Mouse (Mus musculus): ENCODE data around the gene Pafah1b3.

Pafah1b3 gene

GRCm38 (mm10) chr7:25251071-25251791 is 46.6 kb downstream of the Pafah1b3 start:
- in situ Hi-C loops (cut with MboI; ENCODE audit: low pct_unique_long_range_greater_than_20kb in 1 of 2, low sequenced_read_pairs in 2 of 2, unreplicated experiment in 1 of 2): no loop called here

- in situ Hi-C loops (cut with MboI; ENCODE audit: low pct_unique_long_range_greater_than_20kb in 1 of 2, low sequenced_read_pairs in 2 of 2, unreplicated experiment in 1 of 2): no loop called here
Measured at GRCm38 (mm10) chr7:25250141-25250972, 47.4 kb downstream of the Pafah1b3 start, which contains the start of gene Erf. Gene Erf (minus strand): TSS chr7:25250761.

GRCm38 (mm10) chr7:25249314-25250140 is 48.3 kb downstream of the Pafah1b3 start:
- in situ Hi-C loops (cut with MboI; ENCODE audit: low pct_unique_long_range_greater_than_20kb in 1 of 2, low sequenced_read_pairs in 2 of 2, unreplicated experiment in 1 of 2): no loop called here

- in situ Hi-C loops (cut with MboI; ENCODE audit: low pct_unique_long_range_greater_than_20kb in 1 of 2, low sequenced_read_pairs in 2 of 2, unreplicated experiment in 1 of 2): no loop called here
Measured at GRCm38 (mm10) chr7:25248846-25249313, 48.9 kb downstream of the Pafah1b3 start.

GRCm38 (mm10) chr7:25248018-25248647 is 49.7 kb downstream of the Pafah1b3 start:
- in situ Hi-C loops (cut with MboI; ENCODE audit: low pct_unique_long_range_greater_than_20kb in 1 of 2, low sequenced_read_pairs in 2 of 2, unreplicated experiment in 1 of 2): no loop called here

GRCm38 (mm10) chr7:25247498-25247897 is 50.3 kb downstream of the Pafah1b3 start:
- in situ Hi-C loops (cut with MboI; ENCODE audit: low pct_unique_long_range_greater_than_20kb in 1 of 2, low sequenced_read_pairs in 2 of 2, unreplicated experiment in 1 of 2): no loop called here

- in situ Hi-C loops (cut with MboI; ENCODE audit: low pct_unique_long_range_greater_than_20kb in 1 of 2, low sequenced_read_pairs in 2 of 2, unreplicated experiment in 1 of 2): no loop called here
Measured at GRCm38 (mm10) chr7:25246759-25247137, 51.0 kb downstream of the Pafah1b3 start.

- in situ Hi-C loops (cut with MboI; ENCODE audit: low pct_unique_long_range_greater_than_20kb in 1 of 2, low sequenced_read_pairs in 2 of 2, unreplicated experiment in 1 of 2): no loop called here
Measured at GRCm38 (mm10) chr7:25246079-25246758, 51.6 kb downstream of the Pafah1b3 start.

Measured in mouse embryonic stem cell (cell line).